Mouse (Mus musculus): ENCODE measurements around the gene Hoxa9. TPM values are rescaled to one million over a fixed set of nuclear protein-coding genes. Genes with fewer than 3 reads are reported as not detected.
A peak's percentile ranks its signal among the peaks of the same experiment; 100 is the strongest.

Gene Hoxa9
- polyA plus RNA-seq, 1 experiment from 2014 or later, result 1.3 TPM

- ATAC-seq (ENCODE audit: low FRiP score), result no peak
- no peak overlapping the region for H3K9ac ChIP-seq
- no peaks in the 10 kb centered on the region for H3K9me3 ChIP-seq
- 0 out of 2 replicates have a peak, but pooled peaks cover 5% of the 10 kb centered on the region for H3K4me1 ChIP-seq (replicated peaks)
- no peak overlapping the region for H3K4me3 ChIP-seq
- H3K4me2 ChIP-seq, result no peak overlapping the region
- H3K36me3 ChIP-seq, result no peaks in the 10 kb centered on the region
- H3K27ac ChIP-seq, result no peak overlapping the region
- WGBS, result 4% methylated on average over 3 of the region's 3 CpGs
- peaks cover 99% of the 10 kb centered on the region for H3K27me3 ChIP-seq
Observed at GRCm38 (mm10) chr6:52246916-52247315, 16.0 kb upstream of the Hoxa9 start.

GRCm38 (mm10) chr6:52246403-52246803, 15.5 kb upstream of the Hoxa9 start:
- no peak overlapping the region for H3K4me2 ChIP-seq
- no peak for ATAC-seq (ENCODE audit: low FRiP score)
- H3K4me3 ChIP-seq, result no peak overlapping the region
- under 1% methylated on average over 26 of the region's 26 CpGs for WGBS
- no peaks in the 10 kb centered on the region for H3K9me3 ChIP-seq
- no peak overlapping the region for H3K9ac ChIP-seq
- peaks cover 99% of the 10 kb centered on the region for H3K27me3 ChIP-seq
- H3K36me3 ChIP-seq, result no peaks in the 10 kb centered on the region
- no peak overlapping the region for H3K27ac ChIP-seq
- 0 out of 2 replicates have a peak, but pooled peaks cover 5% of the 10 kb centered on the region for H3K4me1 ChIP-seq (replicated peaks)

- Histone ChIP-seq H3K9me3 (no peaks in the 10 kb centered on the region), H3K4me1 (replicated peaks) (0 out of 2 replicates have a peak, but pooled peaks cover 5% of the 10 kb centered on the region), H3K9ac (no peak within 1 kb of the TSS), H3K4me3 (no peak within 1 kb of the TSS), H3K27ac (no peak within 1 kb of the TSS), H3K4me2 (no peak within 1 kb of the TSS), H3K27me3 (peaks cover 99% of the 10 kb centered on the region), H3K36me3 (no peaks in the 10 kb centered on the region)
- no peak for ATAC-seq (ENCODE audit: low FRiP score)
- under 1% methylated on average over 20 of the region's 20 CpGs for WGBS
Observed at GRCm38 (mm10) chr6:52245757-52246142, 14.9 kb upstream of the Hoxa9 start, which contains the start of gene Hoxa11. Hoxa11 (minus strand) TSS chr6:52245810.

GRCm38 (mm10) chr6:52245040-52245756, 14.3 kb upstream of the Hoxa9 start:
- no peak overlapping the region for H3K9ac ChIP-seq
- H3K36me3 ChIP-seq, result no peaks in the 10 kb centered on the region
- no peaks in the 10 kb centered on the region for H3K9me3 ChIP-seq
- H3K27ac ChIP-seq, result no peak overlapping the region
- no peak overlapping the region for H3K4me3 ChIP-seq
- H3K27me3 ChIP-seq, result peaks cover 99% of the 10 kb centered on the region
- H3K4me2 ChIP-seq, result no peak overlapping the region
- WGBS, result under 1% methylated on average over 71 of the region's 71 CpGs
- 0 out of 2 replicates have a peak, but pooled peaks cover 9% of the 10 kb centered on the region for H3K4me1 ChIP-seq (replicated peaks)
- ATAC-seq (ENCODE audit: low FRiP score), result no peak

GRCm38 (mm10) chr6:52244471-52245039, 13.7 kb upstream of the Hoxa9 start:
- no peak overlapping the region for H3K27ac ChIP-seq

GRCm38 (mm10) chr6:52243681-52244121, 12.8 kb upstream of the Hoxa9 start:
- Histone ChIP-seq H3K4me1 (replicated peaks) (0 out of 2 replicates have a peak, but pooled peaks cover 10% of the 10 kb centered on the region), H3K36me3 (no peaks in the 10 kb centered on the region), H3K27me3 (peaks cover 98% of the 10 kb centered on the region), H3K4me3 (no peak overlapping the region), H3K27ac (no peak overlapping the region), H3K4me2 (no peak overlapping the region), H3K9me3 (no peaks in the 10 kb centered on the region), H3K9ac (no peak overlapping the region)
- WGBS, result 1% methylated on average over 12 of the region's 12 CpGs
- ATAC-seq (ENCODE audit: low FRiP score), result no peak

More at GRCm38 (mm10) chr6:52244471-52245039, 13.7 kb upstream of the Hoxa9 start:
- H3K36me3 ChIP-seq, result no peaks in the 10 kb centered on the region
- 2% methylated on average over 23 of the region's 23 CpGs for WGBS
- no peak for ATAC-seq (ENCODE audit: low FRiP score)
- H3K9ac ChIP-seq, result no peak overlapping the region
- H3K4me3 ChIP-seq, result no peak overlapping the region
- no peak overlapping the region for H3K4me2 ChIP-seq
- H3K27me3 ChIP-seq, result peaks cover 99% of the 10 kb centered on the region
- no peaks in the 10 kb centered on the region for H3K9me3 ChIP-seq
- H3K4me1 ChIP-seq (replicated peaks), result 0 out of 2 replicates have a peak, but pooled peaks cover 10% of the 10 kb centered on the region

- no peak overlapping the region for H3K27ac ChIP-seq
- no peaks in the 10 kb centered on the region for H3K9me3 ChIP-seq
- 0 out of 2 replicates have a peak, but pooled peaks cover 10% of the 10 kb centered on the region for H3K4me1 ChIP-seq (replicated peaks)
- no peak overlapping the region for H3K4me2 ChIP-seq
- ATAC-seq (ENCODE audit: low FRiP score), result no peak
- peaks cover 98% of the 10 kb centered on the region for H3K27me3 ChIP-seq
- no peak overlapping the region for H3K9ac ChIP-seq
- H3K36me3 ChIP-seq, result no peaks in the 10 kb centered on the region
- H3K4me3 ChIP-seq, result no peak overlapping the region
- WGBS, result 1% methylated on average over 4 of the region's 4 CpGs
Observed at GRCm38 (mm10) chr6:52242801-52243332, 12.0 kb upstream of the Hoxa9 start.

- Histone ChIP-seq H3K4me3 (no peak overlapping the region), H3K4me1 (replicated peaks) (0 out of 2 replicates have a peak, but pooled peaks cover 10% of the 10 kb centered on the region), H3K4me2 (no peak overlapping the region), H3K9ac (no peak overlapping the region), H3K9me3 (no peaks in the 10 kb centered on the region), H3K36me3 (no peaks in the 10 kb centered on the region), H3K27me3 (peaks cover 98% of the 10 kb centered on the region), H3K27ac (no peak overlapping the region)
- no peak for ATAC-seq (ENCODE audit: low FRiP score)
- WGBS, result 3% methylated on average over 9 of the region's 9 CpGs
Observed at GRCm38 (mm10) chr6:52241001-52241621, 10.2 kb upstream of the Hoxa9 start.

- H3K4me3 ChIP-seq, result peak within 1 kb of the TSS; percentile 12; the same call in 1 of the 2 replicates
- 0 out of 2 replicates have a peak, but pooled peaks cover 10% of the 10 kb centered on the region for H3K4me1 ChIP-seq (replicated peaks)
- H3K9me3 ChIP-seq, result no peaks in the 10 kb centered on the region
- H3K4me2 ChIP-seq, result no peak within 1 kb of the TSS
- no peak within 1 kb of the TSS for H3K27ac ChIP-seq
- no peaks in the 10 kb centered on the region for H3K36me3 ChIP-seq
- no peak within 1 kb of the TSS for H3K9ac ChIP-seq
- ATAC-seq (ENCODE audit: low FRiP score), result no peak
- under 1% methylated on average over 35 of the region's 35 CpGs for WGBS
- H3K27me3 ChIP-seq, result peaks cover 98% of the 10 kb centered on the region
Observed at GRCm38 (mm10) chr6:52240389-52241000, 9.6 kb upstream of the Hoxa9 start, which contains the start of gene Hoxa10. Hoxa10 (minus strand) TSS chr6:52240854.

GRCm38 (mm10) chr6:52239625-52240388, 8.9 kb upstream of the Hoxa9 start:
- Histone ChIP-seq H3K4me1 (replicated peaks) (0 out of 2 replicates have a peak, but pooled peaks cover 5% of the 10 kb centered on the region), H3K4me2 (no peak overlapping the region), H3K27me3 (peaks cover 98% of the 10 kb centered on the region), H3K36me3 (no peaks in the 10 kb centered on the region), H3K27ac (no peak overlapping the region), H3K9me3 (no peaks in the 10 kb centered on the region), H3K9ac (no peak overlapping the region), H3K4me3 (peak overlapping the region; percentile 12; the same call in 1 of the 2 replicates)
- whole genome bisulfite sequencing, result under 1% methylated on average over 30 of the region's 30 CpGs
- ATAC-seq (ENCODE audit: low FRiP score), result no peak

- Histone ChIP-seq H3K9me3 (no peaks in the 10 kb centered on the region), H3K9ac (no peak overlapping the region), H3K27me3 (peaks cover 98% of the 10 kb centered on the region), H3K27ac (no peak overlapping the region), H3K36me3 (no peaks in the 10 kb centered on the region), H3K4me1 (replicated peaks) (0 out of 2 replicates have a peak, but pooled peaks cover 5% of the 10 kb centered on the region), H3K4me2 (no peak overlapping the region), H3K4me3 (no peak overlapping the region)
- 3% methylated on average over 7 of the region's 7 CpGs for WGBS
- ATAC-seq (ENCODE audit: low FRiP score), result no peak
Observed at GRCm38 (mm10) chr6:52238976-52239375, 8.1 kb upstream of the Hoxa9 start.

Data from hindbrain, embryonic 13.5 days (tissue).